Mouse (Mus musculus) heart, embryonic 12.5 days (tissue): ENCODE results near the gene Zmynd19. TPM values are rescaled to one million over a fixed set of nuclear protein-coding genes. Genes with fewer than 3 reads are reported as not detected.
A peak's percentile ranks its signal among the peaks of the same experiment; 100 is the strongest.
"Not testable (repeated sequence)": the region's sequence is repeated elsewhere in the genome, so short reads cannot be mapped to it uniquely, and the experiment has no call there.

ENCODE experiments used
- ATAC-seq: fragments of 200-750 bp; cut with Nextera tagmentation; 2 replicates; pipeline ENCODE4 v1.8.0; 2017; ENCODE audit warnings: moderate TSS enrichment, moderate library complexity; ENCODE audit not compliant: insufficient number of reproducible peaks, low FRiP score
- H3K27ac ChIP-seq: fragments of 300-500 bp; sonication (generic); 2 replicates; pipeline ENCODE4 v1.5.1; 2016; ENCODE audit warnings: mild to moderate bottlenecking, moderate library complexity; ENCODE audit not compliant: poor library complexity, severe bottlenecking
- H3K27me3 ChIP-seq: fragments of 300-500 bp; sonication (generic); replicated peaks from 2 replicates; pipeline ENCODE4 v1.6.1; 2016; ENCODE audit warnings: mild to moderate bottlenecking, moderate library complexity
- H3K36me3 ChIP-seq: fragments of 300-500 bp; sonication (generic); 2 replicates; pipeline ENCODE4 v1.6.1; 2016; ENCODE audit warnings: mild to moderate bottlenecking, moderate library complexity
- H3K4me1 ChIP-seq: fragments of 300-500 bp; sonication (generic); replicated peaks from 2 replicates; pipeline ENCODE4 v1.6.1; 2016; ENCODE audit warnings: mild to moderate bottlenecking
- H3K4me2 ChIP-seq: fragments of 300-500 bp; sonication (generic); 2 replicates; pipeline ENCODE4 v1.6.1; 2016; ENCODE audit warnings: mild to moderate bottlenecking, moderate library complexity
- H3K4me3 ChIP-seq: fragments of 300-500 bp; sonication (generic); 2 replicates; pipeline ENCODE4 v1.5.1; 2016; ENCODE audit warnings: mild to moderate bottlenecking
- H3K9ac ChIP-seq: fragments of 300-500 bp; sonication (generic); 2 replicates; pipeline ENCODE4 v1.6.1; 2016; ENCODE audit warnings: mild to moderate bottlenecking, moderate library complexity
- H3K9me3 ChIP-seq: fragments of 300-500 bp; sonication (generic); replicated peaks from 2 replicates; pipeline ENCODE4 v1.6.1; 2016; ENCODE audit warnings: mild to moderate bottlenecking, moderate library complexity
- WGBS: fragments of 180-500 bp; shearing (Covaris S2); methylation state at CpG from one replicate; pipeline ENCODE4 v1.1.7; 2016; 5-methylcytosine and 5-hydroxymethylcytosine counted together
- polyA plus RNA-seq: library from polyadenylated mRNA; unstranded; fragments of >200 nt; fragmentation: Nextera tagmentation; extraction: Ambion mirVana; gene quantifications from 2 replicates; pipeline ENCODE4 v1.2.1, GENCODE M21; 2016

Zmynd19 gene
- polyA plus RNA-seq, 1 experiment from 2014 or later = 13.0 TPM

DNA sequence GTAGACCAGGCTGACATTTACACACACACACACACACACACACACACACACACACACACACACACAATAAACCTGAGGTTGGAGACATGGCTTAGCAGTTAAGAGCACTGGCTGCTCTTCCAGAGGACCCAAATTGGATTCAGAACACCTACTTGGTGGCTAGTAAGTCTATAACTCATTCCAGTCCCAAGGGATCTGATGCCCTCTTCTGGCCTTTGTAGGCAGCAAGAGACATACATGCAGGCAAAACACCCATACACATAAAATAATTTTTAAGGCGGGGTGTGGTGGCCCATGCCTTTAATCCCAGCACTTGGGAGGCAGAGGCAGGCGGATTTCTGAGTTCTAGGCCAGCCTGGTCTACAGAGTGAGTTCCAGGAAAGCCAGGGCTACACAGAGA, 5.3 kb upstream of the Zmynd19 start:
- H3K4me2 ChIP-seq, ATAC-seq: not testable (repeated sequence)
- WGBS = 36% methylated on average over 2 of the region's 2 CpGs

DNA sequence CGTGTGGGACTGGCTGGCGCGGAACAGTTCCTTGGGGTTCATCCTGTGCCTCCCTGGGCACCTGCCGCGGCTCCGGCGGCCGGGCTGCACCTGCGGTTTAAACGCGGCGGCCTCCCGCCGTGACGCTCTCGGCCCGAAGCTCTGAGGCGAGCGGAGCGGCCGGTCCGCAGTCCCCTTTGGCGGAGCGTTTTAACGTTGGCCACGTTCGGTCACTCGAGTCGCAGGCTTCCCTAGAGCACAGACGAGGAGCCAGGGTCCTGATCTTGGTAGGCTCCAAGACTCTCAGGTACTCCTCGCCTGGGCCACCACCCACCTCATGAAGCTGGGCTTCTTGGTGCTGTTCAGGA, 570 bp downstream of the Zmynd19 start:
- WGBS = under 1% methylated on average over 31 of the region's 31 CpGs
- peaks cover 15% of the 10 kb centered on the region for H3K4me1 ChIP-seq
- H3K27me3 ChIP-seq = peaks cover 4% of the 10 kb centered on the region
- H3K36me3 ChIP-seq = peaks cover 36% of the 10 kb centered on the region
- H3K9me3 ChIP-seq = no peaks in the 10 kb centered on the region
- H3K4me2 ChIP-seq = peak overlapping the region; percentile 94
- H3K9ac ChIP-seq = peak overlapping the region; percentile 95
- H3K4me3 ChIP-seq = peak overlapping the region; percentile 92
- no peak overlapping the region for H3K27ac ChIP-seq
- no peak; the same call in 1 of the 2 replicates for ATAC-seq

More for the DNA sequence above, 5.3 kb upstream of the Zmynd19 start:
- not testable (repeated sequence) for H3K36me3 ChIP-seq, H3K27ac ChIP-seq, H3K4me1 ChIP-seq, H3K27me3 ChIP-seq, H3K9ac ChIP-seq, H3K9me3 ChIP-seq, H3K4me3 ChIP-seq

- WGBS = 75% methylated on average over 4 of the region's 4 CpGs
- Histone ChIP-seq H3K9ac (no peak overlapping the region), H3K27ac (no peak overlapping the region), H3K9me3 (no peaks in the 10 kb centered on the region), H3K36me3 (peaks cover 57% of the 10 kb centered on the region), H3K4me2 (no peak overlapping the region), H3K4me3 (no peak overlapping the region), H3K4me1 (peaks cover 15% of the 10 kb centered on the region), H3K27me3 (peaks cover 4% of the 10 kb centered on the region)
- no peak for ATAC-seq
These were observed 3.0 kb downstream of the Zmynd19 start for GRCm38 (mm10) chr2:24952537-24953055.

DNA sequence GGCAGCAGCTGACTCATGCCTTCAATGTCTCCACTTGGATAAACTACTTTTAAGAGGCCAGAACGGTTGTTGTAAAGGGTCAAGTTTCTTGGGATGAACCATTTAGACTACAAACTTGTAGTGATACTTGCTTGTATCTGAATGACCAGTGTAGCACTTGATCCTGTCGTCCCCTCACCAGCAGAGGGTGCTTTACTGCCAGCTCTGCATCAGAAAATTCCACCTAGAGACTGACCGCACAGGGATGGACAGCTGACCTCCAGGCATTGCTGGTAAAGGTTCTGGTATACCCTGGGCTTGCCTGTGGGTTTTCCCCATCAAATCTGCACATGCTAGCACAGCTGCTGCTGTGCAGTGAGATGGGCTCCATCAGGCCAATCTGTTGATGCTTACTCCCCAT, 11.3 kb downstream of the Zmynd19 start:
- Histone ChIP-seq H3K36me3 (peaks cover 56% of the 10 kb centered on the region), H3K9ac (no peak overlapping the region), H3K27me3 (no peaks in the 10 kb centered on the region), H3K4me1 (peaks cover 8% of the 10 kb centered on the region), H3K4me3 (no peak overlapping the region), H3K4me2 (no peak overlapping the region), H3K9me3 (no peaks in the 10 kb centered on the region), H3K27ac (no peak overlapping the region)
- WGBS = 39% methylated on average over 3 of the region's 3 CpGs
- ATAC-seq = no peak

DNA sequence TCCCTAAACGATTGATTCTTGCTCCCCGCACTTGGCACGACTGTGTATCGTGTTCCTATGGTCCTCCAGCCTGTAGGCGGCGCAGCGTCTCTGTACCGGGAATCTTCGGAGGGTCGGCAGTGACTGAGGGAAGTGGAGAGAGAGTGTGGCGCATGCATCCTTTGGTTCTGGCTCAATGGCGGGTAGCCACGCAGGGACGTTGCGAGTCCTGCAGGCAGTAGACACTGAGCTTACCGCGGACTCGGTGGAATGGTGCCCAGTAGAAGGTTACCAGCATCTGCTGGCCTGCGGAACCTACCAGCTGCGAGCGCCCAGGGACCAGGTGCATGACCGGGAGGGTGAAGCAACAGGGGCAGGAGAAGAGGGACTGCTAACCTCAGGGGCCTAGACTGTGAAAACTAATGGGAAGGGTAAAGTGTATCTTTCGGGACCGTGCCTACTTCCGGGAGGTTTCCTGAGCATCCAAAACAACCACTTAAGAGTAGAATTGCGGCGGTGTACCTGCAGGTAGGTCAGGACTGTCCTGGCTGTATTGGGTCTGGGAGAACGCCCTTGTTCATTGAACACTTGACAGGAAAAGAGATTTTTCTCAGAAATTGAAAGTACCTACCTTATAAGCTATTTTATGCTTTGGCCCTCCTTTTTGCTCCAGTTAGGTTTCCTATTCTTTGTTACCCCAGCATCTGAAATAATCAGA, 12.9 kb downstream of the Zmynd19 start, which contains the start of gene Dph7:
Gene Dph7, plus strand, starts transcription at position 97 of the 697 bp plus-strand sequence.
- peak within 1 kb of the TSS; percentile 98 for H3K4me3 ChIP-seq
- peak; percentile 81 for ATAC-seq
- peaks cover 52% of the 10 kb centered on the region for H3K36me3 ChIP-seq
- H3K4me2 ChIP-seq = peak within 1 kb of the TSS; percentile 82
- 1% methylated on average over 28 of the region's 28 CpGs for WGBS
- no peak within 1 kb of the TSS for H3K27ac ChIP-seq
- H3K9me3 ChIP-seq = no peaks in the 10 kb centered on the region
- H3K27me3 ChIP-seq = no peaks in the 10 kb centered on the region
- H3K9ac ChIP-seq = peak within 1 kb of the TSS; percentile 93
- peaks cover 8% of the 10 kb centered on the region for H3K4me1 ChIP-seq

DNA sequence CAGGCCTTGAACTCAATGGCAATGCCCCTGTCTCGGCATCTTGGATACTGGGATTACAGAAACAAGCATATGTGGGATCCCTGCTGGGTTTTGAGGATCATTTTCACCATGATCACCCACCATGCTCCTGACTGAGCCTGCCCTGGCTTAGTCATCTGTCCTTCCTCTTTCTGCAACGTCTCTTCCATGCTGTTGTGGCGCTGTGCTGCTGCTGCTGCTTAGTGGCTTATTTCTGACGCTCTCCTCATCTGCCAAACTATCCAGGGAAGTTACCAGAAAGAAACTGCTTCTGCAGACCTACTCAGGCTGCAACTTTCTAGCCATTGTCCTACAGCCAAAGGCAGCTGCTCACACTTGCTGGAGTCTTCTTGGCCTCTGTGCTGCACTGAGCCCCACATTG, 20.8 kb downstream of the Zmynd19 start:
- Histone ChIP-seq H3K27ac (no peak overlapping the region), H3K27me3 (no peaks in the 10 kb centered on the region), H3K36me3 (peaks cover 67% of the 10 kb centered on the region), H3K9me3 (no peaks in the 10 kb centered on the region), H3K9ac (no peak overlapping the region), H3K4me3 (no peak overlapping the region), H3K4me1 (peaks cover 9% of the 10 kb centered on the region), H3K4me2 (no peak overlapping the region)
- WGBS = 80% methylated on average over 4 of the region's 4 CpGs
- no peak for ATAC-seq

GRCm38 (mm10) chr2:24974452-24974851, 24.9 kb downstream of the Zmynd19 start:
- Histone ChIP-seq H3K36me3 (peaks cover 37% of the 10 kb centered on the region), H3K4me2 (peak overlapping the region; percentile 98), H3K9ac (peak overlapping the region; percentile 95), H3K4me3 (peak overlapping the region; percentile 97), H3K27ac (peak overlapping the region; percentile 87), H3K4me1 (peaks cover 13% of the 10 kb centered on the region)
- ATAC-seq, H3K27me3 ChIP-seq, H3K9me3 ChIP-seq: not testable (repeated sequence)
- under 1% methylated on average over 17 of the region's 17 CpGs for WGBS

DNA sequence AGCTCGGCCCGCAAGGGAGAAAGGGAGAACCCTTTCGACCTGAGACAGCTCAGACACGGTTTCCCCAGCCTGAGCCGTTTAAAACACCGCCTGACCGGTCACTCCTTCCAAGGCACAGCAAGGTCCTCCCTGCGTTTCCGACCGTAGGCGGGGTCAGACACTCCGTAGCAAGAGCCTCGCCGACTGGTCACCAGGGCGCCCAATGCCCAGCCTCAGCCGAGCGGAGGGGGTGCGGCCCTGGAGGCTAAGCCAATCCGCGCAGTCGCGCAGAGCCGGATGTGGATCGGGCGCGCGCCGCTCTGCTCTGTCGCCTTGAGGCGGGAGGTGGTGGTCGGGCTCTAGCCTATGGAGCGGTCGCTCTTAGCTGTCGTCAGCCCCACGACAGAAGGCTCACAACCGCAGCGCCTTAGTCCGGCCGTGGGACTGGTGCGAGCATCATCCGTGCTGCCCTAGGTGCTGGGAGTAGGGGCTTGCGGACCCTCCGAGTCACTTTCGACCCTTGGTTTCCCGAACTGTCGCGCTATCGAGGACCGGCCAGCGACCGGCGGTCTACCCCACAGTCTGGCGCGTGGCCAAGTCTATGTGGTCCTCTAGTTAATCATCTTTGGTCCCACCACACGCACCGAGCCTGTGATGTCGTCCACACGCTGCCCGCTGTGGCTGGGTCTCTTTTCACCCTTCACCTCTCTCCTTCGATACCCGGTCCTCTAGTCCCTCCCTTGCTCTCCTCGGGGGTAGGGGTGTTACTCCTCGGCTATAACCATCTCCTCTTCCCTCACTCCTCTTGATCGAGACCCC, 25.5 kb downstream of the Zmynd19 start, which contains the start of gene Mrpl41:
Gene Mrpl41, minus strand, starts transcription at position 193 of the 798 bp plus-strand sequence.
- Histone ChIP-seq H3K36me3 (peaks cover 30% of the 10 kb centered on the region), H3K27me3 (no peaks in the 10 kb centered on the region), H3K9me3 (no peaks in the 10 kb centered on the region), H3K4me3 (peak within 1 kb of the TSS; percentile 97), H3K27ac (peak within 1 kb of the TSS; percentile 96), H3K4me1 (peaks cover 13% of the 10 kb centered on the region), H3K9ac (peak within 1 kb of the TSS; percentile 95), H3K4me2 (peak within 1 kb of the TSS; percentile 98)
- WGBS = under 1% methylated on average over 64 of the region's 64 CpGs
- peak; percentile 99 for ATAC-seq

DNA sequence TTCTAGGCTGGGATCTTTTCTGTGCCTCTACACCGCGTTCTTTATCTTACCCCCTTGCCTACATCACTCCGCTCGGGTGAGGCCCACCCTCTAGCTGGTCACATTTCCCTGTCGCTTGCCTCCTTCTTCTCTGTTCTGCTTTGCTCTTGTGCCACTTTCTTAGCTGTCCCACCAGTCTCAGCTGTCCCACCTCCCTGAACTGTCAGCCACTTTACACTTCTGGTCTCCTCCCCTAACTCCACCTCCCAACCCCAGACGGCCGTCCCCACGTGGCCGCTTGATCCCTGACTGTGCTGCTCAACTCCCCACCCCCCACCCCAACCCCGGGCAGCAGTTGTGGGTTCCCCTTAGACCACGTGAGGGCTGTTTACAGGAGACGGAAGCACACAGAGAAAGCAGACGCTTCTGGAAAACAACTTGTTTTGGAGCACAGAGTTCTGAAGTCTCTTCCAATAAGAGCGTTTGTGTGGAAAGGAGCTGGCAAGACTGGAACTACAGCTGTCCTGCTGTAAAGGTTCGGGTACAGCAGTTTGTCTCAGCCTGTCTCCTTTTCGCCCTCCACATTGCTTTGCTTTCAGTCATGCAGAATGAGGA, 26.2 kb downstream of the Zmynd19 start, which contains the start of gene Pnpla7:
Gene Pnpla7, plus strand, starts transcription at position 330 of the 594 bp plus-strand sequence.
- peaks cover 13% of the 10 kb centered on the region for H3K4me1 ChIP-seq
- WGBS = under 1% methylated on average over 16 of the region's 16 CpGs
- H3K27me3 ChIP-seq = no peaks in the 10 kb centered on the region
- peak within 1 kb of the TSS; percentile 98 for H3K4me2 ChIP-seq
- H3K4me3 ChIP-seq = peak within 1 kb of the TSS; percentile 97
- no peaks in the 10 kb centered on the region for H3K9me3 ChIP-seq
- peak; percentile 81 for ATAC-seq
- peaks cover 23% of the 10 kb centered on the region for H3K36me3 ChIP-seq
- peak within 1 kb of the TSS; percentile 96 for H3K27ac ChIP-seq
- H3K9ac ChIP-seq = peak within 1 kb of the TSS; percentile 95

- Histone ChIP-seq H3K36me3 (peaks cover 15% of the 10 kb centered on the region), H3K4me1 (peaks cover 13% of the 10 kb centered on the region), H3K4me3 (no peak overlapping the region), H3K27ac (no peak overlapping the region), H3K9me3 (no peaks in the 10 kb centered on the region), H3K9ac (no peak overlapping the region), H3K4me2 (peak overlapping the region; percentile 1; the same call in 1 of the 2 replicates), H3K27me3 (no peaks in the 10 kb centered on the region)
- WGBS = 85% methylated on average over 5 of the region's 5 CpGs
- no peak for ATAC-seq
These were observed 27.4 kb downstream of the Zmynd19 start for GRCm38 (mm10) chr2:24976960-24977359.

GRCm38 (mm10) chr2:24987762-24988161, 38.2 kb downstream of the Zmynd19 start:
- no peaks in the 10 kb centered on the region for H3K9me3 ChIP-seq
- no peak overlapping the region for H3K27ac ChIP-seq
- H3K36me3 ChIP-seq = peaks cover 31% of the 10 kb centered on the region
- ATAC-seq = no peak
- H3K27me3 ChIP-seq = no peaks in the 10 kb centered on the region
- no peak overlapping the region for H3K4me2 ChIP-seq
- no peaks in the 10 kb centered on the region for H3K4me1 ChIP-seq
- no peak overlapping the region for H3K4me3 ChIP-seq
- WGBS = 50% methylated on average over 2 of the region's 2 CpGs
- H3K9ac ChIP-seq = no peak overlapping the region
